Mouse (Mus musculus): ENCODE measurements around the gene Sec63.
A peak's percentile ranks its signal among the peaks of the same experiment; 100 is the strongest.

Gene Sec63

GRCm38 (mm10) chr10:42830409-42830808, 69.1 kb downstream of the Sec63 start:
- no peak for DNase-seq

- peak in 1 of 2 experiments; percentile 9 for DNase-seq
Measured at GRCm38 (mm10) chr10:42832677-42833076, 71.4 kb downstream of the Sec63 start.

- DNase-seq, result no peak
Measured at GRCm38 (mm10) chr10:42833871-42834727, 72.8 kb downstream of the Sec63 start.

GRCm38 (mm10) chr10:42838106-42838505, 76.8 kb downstream of the Sec63 start:
- DNase-seq, result no peak

- no peak for DNase-seq
Measured at GRCm38 (mm10) chr10:42838736-42839135, 77.4 kb downstream of the Sec63 start.

- DNase-seq, result no peak
Measured at GRCm38 (mm10) chr10:42840036-42840435, 78.7 kb downstream of the Sec63 start.

GRCm38 (mm10) chr10:42841531-42842195, 80.4 kb downstream of the Sec63 start:
- DNase-seq, result no peak

- peak; percentile 54 to 57 for DNase-seq
Measured at GRCm38 (mm10) chr10:42842358-42842757, 81.1 kb downstream of the Sec63 start.

GRCm38 (mm10) chr10:42843416-42843815, 82.1 kb downstream of the Sec63 start:
- DNase-seq, result no peak

- no peak for DNase-seq
Measured at GRCm38 (mm10) chr10:42845480-42845879, 84.2 kb downstream of the Sec63 start.

GRCm38 (mm10) chr10:42848179-42849080, 87.1 kb downstream of the Sec63 start:
- no peak for DNase-seq

GRCm38 (mm10) chr10:42849081-42849400, 87.7 kb downstream of the Sec63 start:
- DNase-seq, result no peak

GRCm38 (mm10) chr10:42854838-42855237, 93.5 kb downstream of the Sec63 start:
- DNase-seq, result no peak

GRCm38 (mm10) chr10:42855250-42855649, 94.0 kb downstream of the Sec63 start:
- no peak for DNase-seq

GRCm38 (mm10) chr10:42856574-42856973, 95.3 kb downstream of the Sec63 start:
- no peak for DNase-seq

GRCm38 (mm10) chr10:42857021-42857420, 95.7 kb downstream of the Sec63 start:
- no peak for DNase-seq

- no peak for DNase-seq
Measured at GRCm38 (mm10) chr10:42859781-42860158, 98.5 kb downstream of the Sec63 start.

- DNase-seq, result no peak
Measured at GRCm38 (mm10) chr10:42860159-42860911, 99.0 kb downstream of the Sec63 start, which contains the start of gene Scml4. Gene Scml4 (plus strand): TSS chr10:42860370.

GRCm38 (mm10) chr10:42861446-42861845, 100.2 kb downstream of the Sec63 start:
- no peak for DNase-seq

GRCm38 (mm10) chr10:42862102-42862740, 100.9 kb downstream of the Sec63 start:
- no peak for DNase-seq

- DNase-seq, result no peak
Measured at GRCm38 (mm10) chr10:42862806-42863205, 101.5 kb downstream of the Sec63 start.

All from cerebellum, postnatal 36 days (tissue).